Mouse (Mus musculus): ENCODE measurements around the gene Cfap43. TPM values are rescaled to one million over a fixed set of nuclear protein-coding genes. Genes with fewer than 3 reads are reported as not detected.
A peak's percentile ranks its signal among the peaks of the same experiment; 100 is the strongest.

Cfap43 gene
- polyA plus RNA-seq, 1 experiment: 0.02 TPM

GRCm38 (mm10) chr19:47876252-47876651 lies 42.8 kb downstream of the Cfap43 start:
- Histone ChIP-seq H3K4me2 (ENCODE audit: low read depth) (no peak overlapping the region), H3K4me3 (no peak overlapping the region), H3K36me3 (ENCODE audit: control insufficient read depth, insufficient read depth) (no peaks in the 10 kb centered on the region), H3ac (ENCODE audit: control insufficient read depth, insufficient read length) (no peak overlapping the region), H3K79me2 (ENCODE audit: control insufficient read depth, insufficient read depth) (no peaks in the 10 kb centered on the region), H3K27me3 (ENCODE audit: control insufficient read depth, insufficient read depth, insufficient read length) (no peaks in the 10 kb centered on the region)
- TF ChIP-seq POLR2AphosphoS2 (IDR thresholded peaks at IDR 0.05; ENCODE audit: insufficient read length, low read depth) (no peak), TCF3 (IDR thresholded peaks at IDR 0.05; ENCODE audit: insufficient read length, low read depth) (no peak), MYOG (IDR thresholded peaks at IDR 0.05; ENCODE audit: control insufficient read depth in 1 of 3, insufficient read depth in 1 of 3, insufficient read length in 2 of 3, low read depth in 2 of 3) (no peak)

GRCm38 (mm10) chr19:47871515-47871914 lies 47.6 kb downstream of the Cfap43 start:
- Histone ChIP-seq H3ac (ENCODE audit: control insufficient read depth, insufficient read length) (no peak overlapping the region), H3K4me3 (no peak overlapping the region), H3K79me2 (ENCODE audit: control insufficient read depth, insufficient read depth) (no peaks in the 10 kb centered on the region), H3K27me3 (ENCODE audit: control insufficient read depth, insufficient read depth, insufficient read length) (no peaks in the 10 kb centered on the region), H3K4me2 (ENCODE audit: low read depth) (no peak overlapping the region), H3K36me3 (ENCODE audit: control insufficient read depth, insufficient read depth) (no peaks in the 10 kb centered on the region)
- TF ChIP-seq POLR2AphosphoS2 (IDR thresholded peaks at IDR 0.05; ENCODE audit: insufficient read length, low read depth): no peak
- TF ChIP-seq TCF3 (IDR thresholded peaks at IDR 0.05; ENCODE audit: insufficient read length, low read depth): no peak
- TF ChIP-seq USF1 (IDR thresholded peaks at IDR 0.05; ENCODE audit: low read depth): no peak

GRCm38 (mm10) chr19:47870102-47870666 lies 48.9 kb downstream of the Cfap43 start:
- Histone ChIP-seq H3K79me2 (ENCODE audit: control insufficient read depth, insufficient read depth) (no peaks in the 10 kb centered on the region), H3K36me3 (ENCODE audit: control insufficient read depth, insufficient read depth) (no peaks in the 10 kb centered on the region), H3K27me3 (ENCODE audit: control insufficient read depth, insufficient read depth, insufficient read length) (no peaks in the 10 kb centered on the region), H3K4me2 (ENCODE audit: low read depth) (peak overlapping the region; percentile 79), H3ac (ENCODE audit: control insufficient read depth, insufficient read length) (no peak overlapping the region), H3K4me3 (no peak overlapping the region)
- no peak for TF ChIP-seq USF1 (IDR thresholded peaks at IDR 0.05; ENCODE audit: low read depth)
- TF ChIP-seq TCF12 (IDR thresholded peaks at IDR 0.05; ENCODE audit: insufficient read depth, poor library complexity, severe bottlenecking): no peak
- TF ChIP-seq REST (IDR thresholded peaks at IDR 0.05; ENCODE audit: insufficient read depth, insufficient read length): no peak
- no peak for TF ChIP-seq CEBPB (IDR thresholded peaks at IDR 0.05; ENCODE audit: insufficient read depth, poor library complexity, severe bottlenecking)
- no peak for TF ChIP-seq E2F4 (IDR thresholded peaks at IDR 0.05; ENCODE audit: insufficient read depth)
- no peak for TF ChIP-seq POLR2AphosphoS2 (IDR thresholded peaks at IDR 0.05; ENCODE audit: insufficient read length, low read depth)
- TF ChIP-seq POLR2A (IDR thresholded peaks at IDR 0.05; ENCODE audit: insufficient read length, low read depth): no peak
- TF ChIP-seq MAX (IDR thresholded peaks at IDR 0.05; ENCODE audit: low read depth): no peak
- TF ChIP-seq TCF3 (IDR thresholded peaks at IDR 0.05; ENCODE audit: insufficient read length, low read depth): no peak
- TF ChIP-seq MYOG (IDR thresholded peaks at IDR 0.05; ENCODE audit: control insufficient read depth in 1 of 3, insufficient read depth in 1 of 3, insufficient read length in 2 of 3, low read depth in 2 of 3): no peak
- TF ChIP-seq SRF (IDR thresholded peaks at IDR 0.05; ENCODE audit: control insufficient read depth, insufficient read length, low read depth): no peak

- Histone ChIP-seq H3K27me3 (ENCODE audit: control insufficient read depth, insufficient read depth, insufficient read length) (no peaks in the 10 kb centered on the region), H3K4me3 (no peak overlapping the region), H3K4me2 (ENCODE audit: low read depth) (peak overlapping the region; percentile 79), H3K36me3 (ENCODE audit: control insufficient read depth, insufficient read depth) (no peaks in the 10 kb centered on the region), H3K79me2 (ENCODE audit: control insufficient read depth, insufficient read depth) (no peaks in the 10 kb centered on the region), H3ac (ENCODE audit: control insufficient read depth, insufficient read length) (no peak overlapping the region)
- TF ChIP-seq CEBPB (IDR thresholded peaks at IDR 0.05; ENCODE audit: insufficient read depth, poor library complexity, severe bottlenecking) (no peak), REST (IDR thresholded peaks at IDR 0.05; ENCODE audit: insufficient read depth, insufficient read length) (no peak), SRF (IDR thresholded peaks at IDR 0.05; ENCODE audit: control insufficient read depth, insufficient read length, low read depth) (no peak), MYOD1 (IDR thresholded peaks at IDR 0.05; ENCODE audit: control insufficient read depth in 1 of 3, insufficient read length in 2 of 3, low read depth in 2 of 3) (no peak), USF1 (IDR thresholded peaks at IDR 0.05; ENCODE audit: low read depth) (no peak), MYOG (IDR thresholded peaks at IDR 0.05; ENCODE audit: control insufficient read depth in 1 of 3, insufficient read depth in 1 of 3, insufficient read length in 2 of 3, low read depth in 2 of 3) (no peak), POLR2A (IDR thresholded peaks at IDR 0.05; ENCODE audit: insufficient read length, low read depth) (no peak), E2F4 (IDR thresholded peaks at IDR 0.05; ENCODE audit: insufficient read depth) (no peak), TCF3 (IDR thresholded peaks at IDR 0.05; ENCODE audit: insufficient read length, low read depth) (no peak), POLR2AphosphoS2 (IDR thresholded peaks at IDR 0.05; ENCODE audit: insufficient read length, low read depth) (no peak), MAX (IDR thresholded peaks at IDR 0.05; ENCODE audit: low read depth) (no peak)
Measured at GRCm38 (mm10) chr19:47869516-47869915, 49.6 kb downstream of the Cfap43 start.

- H3K79me2 ChIP-seq (ENCODE audit: control insufficient read depth, insufficient read depth): no peaks in the 10 kb centered on the region
- peak overlapping the region; percentile 79 for H3K4me2 ChIP-seq (ENCODE audit: low read depth)
- H3K27me3 ChIP-seq (ENCODE audit: control insufficient read depth, insufficient read depth, insufficient read length): no peaks in the 10 kb centered on the region
- H3K36me3 ChIP-seq (ENCODE audit: control insufficient read depth, insufficient read depth): peaks cover 5% of the 10 kb centered on the region
- H3ac ChIP-seq (ENCODE audit: control insufficient read depth, insufficient read length): no peak overlapping the region
- H3K4me3 ChIP-seq: no peak overlapping the region
- TF ChIP-seq TCF12 (IDR thresholded peaks at IDR 0.05; ENCODE audit: insufficient read depth, poor library complexity, severe bottlenecking): no peak
- TF ChIP-seq MYOG (IDR thresholded peaks at IDR 0.05; ENCODE audit: control insufficient read depth in 1 of 3, insufficient read depth in 1 of 3, insufficient read length in 2 of 3, low read depth in 2 of 3): peak in 1 of 3 experiments; percentile 9
- no peak for TF ChIP-seq POLR2A (IDR thresholded peaks at IDR 0.05; ENCODE audit: insufficient read length, low read depth)
- 0 out of 2 replicates have a peak, but pooled peaks have one; percentile 26 for TF ChIP-seq CEBPB (IDR thresholded peaks at IDR 0.05; ENCODE audit: insufficient read depth, poor library complexity, severe bottlenecking)
Measured at GRCm38 (mm10) chr19:47868951-47869350, 50.1 kb downstream of the Cfap43 start.
